Mouse (Mus musculus): ENCODE results near the gene Grap. TPM values are rescaled to one million over a fixed set of nuclear protein-coding genes. Genes with fewer than 3 reads are reported as not detected.

Grap gene
- total RNA-seq, 2 experiments from 2014 or later = 11.5 to 15.0 TPM

DNA sequence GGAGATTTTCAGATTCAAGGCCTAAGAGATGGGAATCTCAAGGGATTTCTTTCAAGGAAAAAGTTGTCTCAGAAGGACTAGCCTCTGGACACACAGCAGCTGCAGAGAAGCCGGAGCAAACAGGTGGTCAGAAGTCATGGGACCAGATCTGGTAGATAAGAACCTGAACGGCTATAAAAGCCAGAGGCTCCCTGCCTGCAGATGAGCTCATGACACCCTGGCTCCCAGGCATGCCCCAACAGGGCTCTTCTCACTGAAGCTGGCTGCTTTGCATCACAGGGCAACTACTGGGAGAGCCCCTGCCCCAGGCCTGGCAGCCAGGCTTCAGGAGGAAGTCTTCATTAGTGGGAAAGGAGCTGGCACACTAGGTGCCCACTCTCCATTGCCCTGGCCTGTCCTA lies 22.3 kb downstream of the Grap start:
- intact Hi-C loops (cut with DNase I) = loop anchor here (5.0 kb wide), 1 partner anchor 38 kb away; no protein-coding TSS in a partner anchor
- DNase-seq = no peak

GRCm38 (mm10) chr11:61676216-61676854 lies 23.3 kb downstream of the Grap start:
- intact Hi-C loops (cut with DNase I) = loop anchor here (5.0 kb wide), 1 partner anchor 39 kb away; no protein-coding TSS in a partner anchor
- no peak for DNase-seq

GRCm38 (mm10) chr11:61677709-61678108 lies 24.6 kb downstream of the Grap start:
- intact Hi-C loops (cut with DNase I) = loop anchor here (5.0 kb wide), 1 partner anchor 40 kb away; no protein-coding TSS in a partner anchor
- DNase-seq = no peak

GRCm38 (mm10) chr11:61679091-61679866 lies 26.2 kb downstream of the Grap start:
- intact Hi-C loops (cut with DNase I) = loop anchor here (5.0 kb wide), 1 partner anchor 42 kb away; no protein-coding TSS in a partner anchor

GRCm38 (mm10) chr11:61683907-61684731 lies 31.1 kb downstream of the Grap start, which contains the start of gene Fam83g:
Fam83g (plus strand) TSS chr11:61684091.
- intact Hi-C loops (cut with DNase I) = no loop called here
- peak; percentile 53 to 61 for DNase-seq

More at GRCm38 (mm10) chr11:61679091-61679866, 26.2 kb downstream of the Grap start:
- DNase-seq = no peak

DNA sequence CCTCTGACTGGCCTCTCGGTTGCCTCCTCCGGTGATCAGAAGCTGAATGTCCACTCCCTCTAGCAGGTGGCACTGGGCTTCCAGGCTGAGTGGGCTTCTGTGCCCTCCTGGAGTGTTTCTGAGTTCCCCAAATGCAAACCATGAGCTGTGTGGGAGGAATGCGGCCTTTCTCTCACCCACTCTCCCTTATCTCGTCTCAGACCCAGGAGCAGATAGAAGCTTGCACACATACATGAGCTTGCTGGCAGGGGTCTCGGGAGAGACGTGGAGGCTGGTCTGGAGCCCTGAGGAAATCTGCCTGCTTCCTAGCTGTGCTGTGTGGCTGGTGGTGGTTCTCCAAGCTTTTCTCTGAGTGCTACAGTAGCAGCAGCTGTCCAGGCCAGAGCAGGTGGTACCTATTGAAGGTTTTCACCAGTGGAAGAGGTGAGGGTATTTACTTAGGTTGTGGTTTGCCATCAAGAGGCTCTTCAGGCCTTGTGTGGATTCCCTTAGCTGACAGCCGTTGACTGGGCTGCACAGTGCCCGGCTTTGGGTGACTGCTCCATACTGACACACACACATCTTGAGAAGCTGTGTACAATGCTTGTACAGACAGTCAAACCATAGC lies 32.2 kb downstream of the Grap start:
- intact Hi-C loops (cut with DNase I) = no loop called here
- no peak for DNase-seq

DNA sequence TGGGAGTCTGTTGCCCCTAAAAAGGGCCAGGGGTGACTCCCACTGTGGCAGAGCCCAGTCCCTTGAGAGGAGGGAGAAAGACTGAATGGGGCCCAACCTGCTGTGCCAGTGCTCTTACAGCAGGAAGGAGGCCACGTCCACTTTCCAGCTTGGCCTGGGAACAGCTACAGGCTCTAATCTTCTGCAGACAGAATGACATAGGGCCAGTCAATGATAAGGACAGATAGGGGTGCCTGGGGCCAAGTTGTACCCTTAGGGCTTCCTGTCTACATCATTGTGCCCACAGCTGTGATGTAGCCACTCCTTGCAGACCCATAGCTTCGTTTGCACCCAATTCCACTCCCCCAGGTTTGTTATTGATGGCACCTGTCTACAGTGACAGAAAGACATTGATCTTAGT lies 33.1 kb downstream of the Grap start:
- intact Hi-C loops (cut with DNase I) = no loop called here
- DNase-seq = no peak

DNA sequence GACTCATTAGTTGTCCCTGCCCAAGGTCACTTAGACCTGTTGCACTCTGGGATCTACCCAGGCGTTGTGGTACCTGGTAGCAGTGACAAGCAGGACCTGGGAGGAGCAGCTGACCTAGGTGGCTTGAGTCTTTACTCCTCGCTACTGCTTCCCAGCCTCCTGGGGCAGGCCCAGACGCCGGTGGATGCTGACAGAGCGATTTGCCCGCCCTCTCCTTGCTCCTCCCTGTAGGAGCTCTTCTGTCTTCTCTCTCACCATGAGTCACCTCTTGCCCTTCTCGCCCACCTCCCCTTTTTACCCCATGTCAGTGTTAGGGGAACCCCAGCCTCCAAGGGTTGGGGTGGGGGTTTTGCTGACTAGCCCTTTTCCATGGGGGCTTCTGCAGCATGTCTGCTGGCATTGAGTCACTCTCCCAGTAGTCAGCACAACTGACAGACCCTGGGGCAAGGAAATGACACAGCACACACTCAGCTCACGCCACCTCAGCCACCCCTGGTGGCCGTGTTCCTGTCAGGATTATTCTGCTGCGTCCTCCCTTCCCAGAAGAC lies 33.9 kb downstream of the Grap start:
- intact Hi-C loops (cut with DNase I) = no loop called here

DNA sequence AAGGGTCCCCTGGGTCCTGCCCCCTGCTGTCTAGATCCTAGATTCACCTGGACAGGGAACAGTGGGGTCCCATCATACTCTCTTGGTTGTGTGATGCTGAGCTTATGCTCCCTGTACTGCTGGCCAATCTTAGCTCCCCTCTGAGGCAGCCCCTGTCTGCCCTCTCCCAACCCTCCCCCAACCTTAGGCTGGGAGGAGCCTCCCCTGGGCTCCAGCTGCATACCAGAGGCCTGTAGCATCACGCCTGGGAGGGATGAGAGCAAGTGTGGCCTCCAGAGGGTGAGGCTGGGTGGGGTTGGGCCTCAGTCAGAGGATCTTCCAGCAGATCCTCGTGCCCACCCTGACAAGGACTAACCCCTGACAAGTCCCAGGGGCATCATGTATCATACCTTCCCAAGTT lies 34.5 kb downstream of the Grap start:
- intact Hi-C loops (cut with DNase I) = no loop called here
- DNase-seq = no peak

More for the DNA sequence above, 33.9 kb downstream of the Grap start:
- DNase-seq = no peak

DNA sequence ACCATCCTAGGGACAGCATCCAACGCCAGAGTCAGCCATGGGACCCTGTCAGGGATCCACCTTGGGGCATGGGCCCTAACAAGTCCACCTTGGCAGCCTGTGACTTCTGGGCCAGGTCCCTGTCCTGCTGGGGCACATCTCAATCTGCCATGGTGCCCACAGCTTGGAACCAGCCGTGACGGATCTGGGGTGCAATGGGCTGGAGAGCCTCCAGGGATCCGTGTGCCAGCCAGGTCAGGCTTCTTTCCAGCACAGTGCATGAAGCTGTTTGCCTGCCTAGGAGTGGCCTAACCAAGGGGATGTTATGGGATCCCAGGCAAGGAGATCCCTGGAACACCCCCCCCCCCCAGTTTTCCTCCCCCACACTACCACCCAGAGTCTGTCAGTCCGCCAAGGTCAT lies 39.9 kb downstream of the Grap start:
- intact Hi-C loops (cut with DNase I) = no loop called here
- DNase-seq = no peak

GRCm38 (mm10) chr11:61698852-61699251 lies 45.8 kb downstream of the Grap start:
- DNase-seq = no peak
- intact Hi-C loops (cut with DNase I) = no loop called here

DNA sequence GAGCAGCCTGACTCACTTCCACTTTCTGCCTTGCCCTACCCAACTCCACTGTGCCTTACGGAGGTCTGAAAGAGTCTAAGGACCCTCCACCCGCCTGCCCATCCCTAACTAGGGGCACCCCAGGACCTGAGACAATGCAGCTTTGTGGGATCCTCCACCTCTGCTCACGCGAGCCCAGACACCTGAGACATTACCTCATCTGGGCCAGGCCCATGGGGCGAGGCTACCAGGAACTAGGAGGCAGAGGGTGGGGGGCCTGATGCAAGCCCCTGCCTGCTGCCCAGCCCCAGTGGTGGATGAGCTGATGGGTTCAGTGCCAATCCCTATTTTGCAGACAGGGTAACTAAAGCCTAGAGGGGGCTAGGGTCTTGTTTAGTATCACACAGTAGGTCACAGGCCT lies 46.4 kb downstream of the Grap start:
- DNase-seq = no peak
- intact Hi-C loops (cut with DNase I) = no loop called here

GRCm38 (mm10) chr11:61699933-61700332 lies 46.9 kb downstream of the Grap start:
- intact Hi-C loops (cut with DNase I) = no loop called here
- DNase-seq = peak; percentile 29 to 38

DNA sequence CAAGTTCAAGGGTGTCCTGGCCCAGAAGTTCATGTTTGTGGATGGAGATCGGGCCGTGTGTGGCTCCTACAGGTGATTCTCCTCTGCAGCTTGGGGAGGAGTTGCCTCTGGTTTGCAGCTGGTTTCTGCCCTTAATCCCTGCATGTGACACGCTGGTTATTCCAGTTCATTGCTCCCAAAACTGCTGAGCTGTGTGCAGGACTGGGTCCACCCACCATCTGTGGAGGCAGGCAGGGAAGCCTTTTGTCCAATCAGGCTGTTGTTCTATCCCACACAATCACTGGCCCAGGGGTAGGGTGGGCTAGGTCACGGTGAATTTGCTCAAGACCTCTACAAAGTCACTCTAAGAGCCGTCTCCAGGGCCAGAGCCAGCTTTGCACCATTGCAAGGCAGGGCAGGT lies 48.6 kb downstream of the Grap start:
- intact Hi-C loops (cut with DNase I) = no loop called here
- no peak for DNase-seq

GRCm38 (mm10) chr11:61702494-61702893 lies 49.4 kb downstream of the Grap start:
- no peak for DNase-seq
- intact Hi-C loops (cut with DNase I) = no loop called here

DNA sequence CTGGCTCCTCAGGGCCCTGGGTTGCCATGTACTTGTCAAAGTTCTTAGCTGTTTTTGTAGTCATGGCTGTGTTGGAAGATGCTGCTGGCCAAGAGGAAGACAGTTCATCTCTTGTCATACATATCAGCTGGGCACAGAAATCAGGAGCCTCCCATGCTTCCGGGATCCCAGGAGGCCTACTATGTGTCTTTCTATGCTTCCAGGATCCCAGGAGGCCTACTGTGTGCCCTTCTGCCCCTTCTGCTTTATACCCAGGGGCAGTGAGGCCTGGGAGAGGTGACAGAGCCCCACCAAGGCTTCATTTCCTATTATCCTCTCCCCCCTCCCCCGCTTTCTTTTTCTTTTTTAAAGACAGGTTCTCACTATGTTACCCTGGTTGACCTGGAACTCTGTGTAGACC lies 52.5 kb downstream of the Grap start:
- intact Hi-C loops (cut with DNase I) = no loop called here
- DNase-seq = no peak

DNA sequence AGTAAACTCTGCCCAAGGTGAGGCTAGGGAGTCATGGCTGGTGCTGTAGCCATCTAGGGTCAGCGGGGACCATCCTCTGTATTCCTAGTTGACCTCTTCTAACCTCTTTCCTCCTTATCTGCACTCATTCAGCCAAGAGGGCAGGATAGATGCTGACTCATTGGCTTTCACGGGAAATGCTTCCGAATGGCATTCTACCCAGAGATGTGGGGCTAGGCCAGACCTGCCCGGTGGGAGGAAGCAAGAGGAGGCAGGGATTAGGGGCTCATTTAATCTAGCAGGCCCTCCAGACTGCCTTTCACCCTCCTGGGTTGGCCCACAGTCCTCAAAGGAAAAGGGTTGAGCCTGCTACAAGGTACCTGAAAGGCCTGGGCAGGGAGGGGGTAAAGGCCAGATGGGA lies 53.2 kb downstream of the Grap start:
- intact Hi-C loops (cut with DNase I) = no loop called here
- DNase-seq = no peak

DNA sequence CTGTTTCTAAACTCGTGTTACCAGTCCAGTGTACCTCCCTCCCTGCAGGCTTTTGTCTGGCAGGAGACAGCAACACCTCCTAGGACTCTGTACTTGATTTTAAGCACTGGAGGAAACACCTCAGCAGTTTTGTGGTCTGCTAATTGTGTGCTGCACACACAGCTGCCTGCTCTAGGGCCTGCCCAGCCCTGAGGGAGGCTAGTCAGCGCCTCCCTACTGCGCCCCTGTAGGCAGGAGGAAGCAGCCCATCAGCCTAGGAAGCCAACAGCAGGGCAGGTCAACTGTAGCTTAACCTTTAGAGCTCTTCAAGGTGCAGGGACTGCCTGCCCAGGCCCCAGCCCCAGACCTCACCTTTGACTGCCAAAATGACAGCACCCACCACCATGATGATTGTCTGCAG lies 55.9 kb downstream of the Grap start:
- no peak for DNase-seq
- intact Hi-C loops (cut with DNase I) = no loop called here

- peak in 1 of 2 experiments; percentile 14 for DNase-seq
Observed at GRCm38 (mm10) chr11:61713157-61713855, 60.2 kb downstream of the Grap start.

More at GRCm38 (mm10) chr11:61713157-61713855, 60.2 kb downstream of the Grap start:
- intact Hi-C loops (cut with DNase I) = loop anchor here (5.0 to 10.0 kb wide), 3 partner anchors 206 to 609 kb away; partner anchors contain the start of gene B9d1

All from heart, postnatal 36 days (tissue).